Mouse (Mus musculus) embryonic stem cell, embryonic (primary cell): ENCODE measurements around the gene Col27a1.

ENCODE experiments used
- CTCF ChIA-PET, 4 experiments: fragments of 300-600 bp in 2 of 4; fragments of 350-600 bp in 2 of 4; sonication (Branson Sonifier 250); formaldehyde crosslinking; loops; one replicate each; lab custom pipeline; 2022; ENCODE audit warnings: inconsistent platforms in 2 of 4; lab: Charles Lee
- POLR2A ChIA-PET, 4 experiments: fragments of 300-600 bp in 2 of 4; fragments of 350-600 bp in 2 of 4; sonication (Branson Sonifier 250); formaldehyde crosslinking; loops; one replicate each; lab custom pipeline; 2022; ENCODE audit warnings: antibody characterized with exemption in 4 of 4, inconsistent platforms in 1 of 4; lab: Charles Lee

Col27a1 gene

DNA sequence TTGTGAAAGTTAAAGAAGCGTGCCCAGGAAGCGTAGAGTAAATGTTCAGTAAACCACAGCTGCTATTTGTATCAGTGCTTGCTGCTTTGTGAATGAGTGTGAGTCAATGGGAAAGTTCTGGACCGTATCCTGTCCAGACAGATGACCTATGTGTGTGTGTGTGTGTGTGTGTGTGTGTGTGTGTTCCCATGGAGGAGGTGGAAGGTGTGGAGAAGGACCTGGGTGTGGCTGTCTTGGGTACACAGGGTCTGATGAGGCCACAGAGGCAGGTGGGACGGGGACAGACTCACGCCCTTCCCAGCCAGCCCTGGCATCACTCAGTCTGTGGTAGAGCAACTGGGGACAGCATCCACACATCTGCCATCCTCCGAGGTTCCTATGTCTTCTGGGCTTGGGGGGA lies 3.7 kb downstream of the Col27a1 start:
- ChIA-PET POLR2A (interaction anchor here in 2 of 4 experiments (0.6 to 1.1 kb wide), 2 partner anchors 328 to 444 kb away, joined by 4 to 5 read pairs; no protein-coding TSS in a partner anchor), CTCF (interaction anchor here in 2 of 4 experiments (0.6 kb wide), 2 partner anchors 61 to 207 kb away, joined by 5 to 6 read pairs; no protein-coding TSS in a partner anchor)

DNA sequence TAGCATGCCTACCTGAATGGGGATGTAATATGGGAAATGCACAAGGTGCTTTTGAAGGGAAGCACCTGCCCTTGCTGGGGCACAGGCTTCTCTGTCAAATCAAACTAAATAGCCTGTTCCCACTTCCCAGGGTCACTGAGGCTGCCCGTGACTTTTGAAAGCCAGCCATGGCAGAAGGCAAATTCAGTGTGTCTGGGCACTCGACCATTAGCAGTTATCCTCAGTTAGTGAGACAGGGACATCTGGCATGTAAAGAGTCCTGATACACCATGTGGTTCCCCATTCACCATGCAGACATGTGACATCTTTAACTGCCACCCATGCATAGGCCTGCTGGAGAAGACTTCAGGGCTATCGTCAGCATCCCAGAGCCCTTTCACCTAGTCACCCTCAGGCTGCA lies 5.3 kb downstream of the Col27a1 start:
- ChIA-PET CTCF (no interaction called here), POLR2A (no interaction called here)

DNA sequence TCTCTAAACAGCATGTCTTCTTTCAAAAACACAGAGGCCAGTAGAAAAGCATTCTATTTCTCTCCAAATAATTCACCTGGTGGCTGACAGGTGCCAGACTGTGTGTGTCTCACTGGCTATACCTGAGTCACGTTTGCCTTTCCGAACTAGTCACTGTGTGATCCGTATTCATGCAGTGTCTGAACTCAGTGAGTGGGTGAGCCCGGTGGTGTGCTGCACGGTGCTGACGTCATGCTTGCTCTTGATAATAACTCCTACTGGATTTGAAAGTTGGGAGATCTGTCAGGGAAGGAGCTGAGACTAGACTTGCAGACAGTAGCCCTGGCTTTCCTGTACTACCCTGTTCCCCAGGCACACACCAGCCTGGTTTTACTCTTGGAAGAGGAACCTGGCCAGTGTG lies 5.8 kb downstream of the Col27a1 start:
- CTCF ChIA-PET, result interaction anchor here in 1 of 4 experiments (1.3 kb wide), 1 partner anchor 88 kb away, joined by 3 read pairs; no protein-coding TSS in a partner anchor
- POLR2A ChIA-PET, result no interaction called here

DNA sequence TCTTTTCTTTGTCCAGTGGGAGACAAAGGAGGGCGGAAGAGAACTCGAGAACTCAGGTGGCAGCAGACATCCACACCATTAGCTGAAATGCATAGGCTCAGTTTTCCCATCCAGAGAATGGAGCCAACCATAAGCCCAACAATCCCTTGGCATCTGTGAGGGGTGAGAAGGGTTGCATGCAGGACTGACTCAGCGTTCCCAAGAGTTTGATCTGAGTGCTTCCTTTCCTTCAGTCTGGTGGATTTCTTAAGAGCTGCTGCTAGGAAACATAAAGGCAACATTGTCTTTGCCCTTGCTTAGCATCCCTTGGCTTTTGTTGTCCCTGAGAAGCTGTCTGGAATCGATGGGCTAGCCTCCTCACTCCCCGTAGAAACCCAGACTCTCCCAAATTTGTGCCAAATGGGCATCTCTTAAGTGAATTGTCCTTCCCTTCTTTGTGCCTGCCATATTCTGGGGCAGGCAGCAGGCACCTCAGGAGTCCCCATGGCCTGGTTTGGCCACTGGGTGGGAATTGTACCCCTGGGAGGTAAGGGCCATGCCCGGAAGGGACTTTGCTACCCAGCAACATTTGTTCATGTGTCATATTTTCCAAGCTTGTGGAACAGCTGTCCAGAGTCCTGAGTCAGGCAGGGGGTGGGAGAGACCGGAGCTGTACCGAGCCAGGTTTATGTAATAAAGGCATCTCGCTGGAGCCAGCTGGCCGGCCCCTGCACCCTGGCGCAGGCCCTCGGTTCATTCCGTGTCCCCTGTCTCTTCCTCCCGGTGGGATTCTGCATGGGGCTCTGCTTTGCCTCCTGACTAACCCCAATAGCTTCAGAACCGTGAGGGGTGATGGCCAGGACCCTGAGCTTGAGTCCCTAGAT lies 7.5 kb downstream of the Col27a1 start:
- ChIA-PET POLR2A (interaction anchor here in 1 of 4 experiments (0.7 to 1.1 kb wide), 3 partner anchors 15 to 90 kb away, joined by 3 read pairs; no protein-coding TSS in a partner anchor), CTCF (interaction anchor here in 1 of 4 experiments (1.3 kb wide), 1 partner anchor 86 kb away, joined by 3 read pairs; no protein-coding TSS in a partner anchor)

DNA sequence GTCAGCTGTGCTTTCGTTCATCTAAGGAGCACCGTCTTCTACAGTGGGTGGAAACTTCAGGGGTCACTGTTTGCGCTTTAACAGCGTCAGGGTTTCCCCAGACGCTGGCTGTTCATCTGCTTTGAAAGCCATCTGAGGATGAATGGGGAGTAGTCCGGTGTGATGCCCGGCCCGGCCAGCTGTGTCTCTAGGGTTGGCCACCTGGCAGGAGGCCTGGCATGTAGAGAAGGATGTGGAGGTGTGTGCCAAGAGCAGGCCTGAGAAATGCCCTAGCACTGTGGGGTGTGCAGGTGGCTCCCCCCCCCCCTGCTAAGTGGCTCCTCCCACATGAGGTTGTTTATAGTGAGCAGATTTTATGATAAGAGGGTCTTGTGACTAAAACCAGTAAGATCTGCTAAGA lies 8.4 kb downstream of the Col27a1 start:
- ChIA-PET POLR2A (interaction anchor here in 1 of 4 experiments (1.1 kb wide), 1 partner anchor 14 kb away, joined by 3 read pairs; no protein-coding TSS in a partner anchor), CTCF (no interaction called here)

DNA sequence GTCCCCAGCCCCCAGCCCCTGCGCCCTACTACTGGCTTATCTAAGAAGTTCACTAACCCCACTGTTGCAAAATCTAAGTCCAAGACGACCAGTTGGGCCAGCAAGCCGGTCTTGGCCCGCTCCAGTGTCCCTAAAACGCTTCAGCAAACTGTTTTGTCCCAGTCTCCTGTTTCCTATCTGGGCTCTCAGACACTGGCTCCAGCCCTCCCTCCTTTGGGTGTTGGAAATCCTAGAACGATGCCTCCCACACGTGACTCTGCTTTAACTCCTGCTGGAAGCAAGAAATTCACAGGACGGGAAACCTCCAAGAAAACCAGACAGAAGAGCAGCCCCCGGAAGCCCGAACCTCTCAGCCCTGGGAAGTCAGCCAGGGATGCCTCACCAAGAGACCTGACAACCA lies 11.6 kb downstream of the Col27a1 start:
- ChIA-PET POLR2A (interaction anchor here in 1 of 4 experiments (1.1 kb wide), 1 partner anchor 9 kb away, joined by 3 read pairs; no protein-coding TSS in a partner anchor), CTCF (interaction anchor here in 1 of 4 experiments (2.6 kb wide), 1 partner anchor 9 kb away, joined by 10 read pairs; no protein-coding TSS in a partner anchor)

DNA sequence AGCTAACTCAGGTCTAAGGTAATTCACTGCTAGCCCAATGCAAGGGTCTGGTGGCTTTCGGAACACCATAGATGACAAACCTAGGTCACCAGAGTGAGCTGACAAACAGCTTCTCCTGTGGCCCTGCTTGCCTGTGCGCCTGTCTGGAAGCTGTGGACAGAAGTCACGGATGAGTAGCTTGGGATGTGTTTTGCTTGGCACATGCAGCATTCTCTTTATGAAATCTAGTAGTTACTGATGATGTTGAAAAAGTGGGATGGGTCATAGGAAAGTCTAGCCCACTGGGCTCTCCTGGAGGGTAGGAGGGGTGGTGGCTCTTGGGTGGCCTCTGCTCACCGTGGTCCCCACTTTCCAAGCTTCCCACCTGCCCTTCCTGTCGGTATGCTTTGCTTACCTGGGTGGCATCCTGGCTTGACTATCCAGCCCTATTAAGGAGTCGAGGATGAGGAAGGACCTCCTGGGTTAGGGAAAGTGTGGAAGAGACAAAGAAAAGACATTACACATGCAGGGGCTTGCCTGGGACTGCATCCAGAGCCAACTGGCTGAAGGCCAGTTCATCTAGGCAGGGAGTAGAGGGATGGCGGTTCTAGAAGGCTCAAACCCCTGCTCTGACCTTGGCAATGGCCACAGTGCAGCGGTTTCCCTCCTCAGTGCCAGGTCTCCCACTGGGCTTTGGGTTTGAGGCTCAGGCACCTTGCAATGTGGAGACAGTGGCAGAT lies 12.5 kb downstream of the Col27a1 start:
- ChIA-PET POLR2A (no interaction called here), CTCF (interaction anchor here in 2 of 4 experiments (0.6 to 2.6 kb wide), 3 partner anchors 10 to 272 kb away, joined by 4 to 10 read pairs (median 7); no protein-coding TSS in a partner anchor)

DNA sequence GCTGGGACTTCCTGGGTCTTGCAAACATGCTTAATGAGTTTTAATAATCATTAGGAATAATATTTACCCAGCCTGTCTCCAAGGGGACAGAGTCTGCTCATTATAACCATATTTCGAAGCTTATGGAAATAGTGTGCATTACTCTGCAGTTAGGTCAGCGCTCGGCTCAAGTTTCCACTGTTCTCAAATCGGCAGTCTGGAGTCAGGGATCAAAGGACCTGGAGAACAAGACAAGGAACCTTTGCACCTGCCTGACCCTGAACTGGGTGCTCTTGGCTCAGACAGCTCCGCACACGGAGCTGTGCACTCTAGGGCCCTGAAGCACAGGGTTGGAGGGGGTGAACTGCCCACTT lies 13.1 kb downstream of the Col27a1 start:
- POLR2A ChIA-PET, result no interaction called here

DNA sequence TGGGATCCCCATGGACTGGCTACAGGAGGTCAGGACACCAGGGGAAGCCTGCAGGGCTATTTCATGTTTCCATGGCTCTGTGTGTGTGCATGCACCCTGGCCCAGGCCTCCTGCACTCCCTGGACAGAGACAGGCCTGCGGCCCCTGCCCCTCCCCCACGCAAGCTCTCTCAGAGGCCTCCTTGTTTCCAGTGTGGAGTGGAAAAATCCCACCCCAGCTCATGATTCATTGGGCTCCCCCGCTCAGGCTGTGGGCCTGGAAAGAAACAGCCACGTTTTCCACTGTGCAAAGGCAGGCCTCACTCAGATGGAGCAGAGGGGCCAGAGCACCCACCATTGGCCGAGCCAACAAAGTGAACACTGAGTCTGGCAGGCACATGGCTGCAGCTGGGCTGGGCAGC lies 15.1 kb downstream of the Col27a1 start:
- ChIA-PET POLR2A (interaction anchor here in 1 of 4 experiments (1.5 kb wide), 1 partner anchor 15 kb away, joined by 3 read pairs; the partner anchor contains the start of gene Col27a1), CTCF (interaction anchor here in 1 of 4 experiments (1.6 kb wide), 1 partner anchor 13 kb away, joined by 5 read pairs; no protein-coding TSS in a partner anchor)

More for the DNA sequence above, 13.1 kb downstream of the Col27a1 start:
- CTCF ChIA-PET, result interaction anchor here in 2 of 4 experiments (1.7 to 2.6 kb wide), 2 partner anchors 11 kb away, joined by 7 to 10 read pairs; no protein-coding TSS in a partner anchor

DNA sequence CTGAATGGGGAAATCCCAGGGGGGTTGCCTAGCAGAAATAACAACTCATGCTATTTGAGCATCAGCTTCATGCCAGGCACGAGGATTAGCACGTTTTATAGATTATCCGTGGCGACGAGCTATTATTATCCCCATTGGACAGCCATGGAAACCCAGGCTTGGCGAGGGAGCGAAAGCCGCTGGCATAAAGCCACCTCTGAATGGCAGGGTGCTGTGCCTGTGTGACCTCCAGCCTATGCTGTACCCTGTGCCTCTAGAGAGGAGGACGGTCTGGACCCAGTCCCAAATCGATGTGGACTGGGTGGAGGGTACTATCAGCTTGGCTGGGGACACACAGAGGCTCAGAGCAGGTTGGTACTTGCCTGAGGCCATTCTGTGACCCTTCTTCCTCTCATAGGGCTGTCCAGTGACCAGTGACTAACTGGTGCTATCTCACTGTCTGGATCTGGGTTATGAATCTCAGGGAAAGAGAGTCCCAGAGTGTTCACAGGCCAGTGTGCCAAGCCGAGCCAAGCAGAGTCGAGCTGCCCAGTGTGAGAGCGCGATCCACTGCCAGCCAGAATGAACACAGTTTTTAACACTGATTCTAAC lies 16.3 kb downstream of the Col27a1 start:
- CTCF ChIA-PET, result interaction anchor here in 1 of 4 experiments (0.6 to 1.6 kb wide), 2 partner anchors 14 to 449 kb away, joined by 4 to 5 read pairs; no protein-coding TSS in a partner anchor

DNA sequence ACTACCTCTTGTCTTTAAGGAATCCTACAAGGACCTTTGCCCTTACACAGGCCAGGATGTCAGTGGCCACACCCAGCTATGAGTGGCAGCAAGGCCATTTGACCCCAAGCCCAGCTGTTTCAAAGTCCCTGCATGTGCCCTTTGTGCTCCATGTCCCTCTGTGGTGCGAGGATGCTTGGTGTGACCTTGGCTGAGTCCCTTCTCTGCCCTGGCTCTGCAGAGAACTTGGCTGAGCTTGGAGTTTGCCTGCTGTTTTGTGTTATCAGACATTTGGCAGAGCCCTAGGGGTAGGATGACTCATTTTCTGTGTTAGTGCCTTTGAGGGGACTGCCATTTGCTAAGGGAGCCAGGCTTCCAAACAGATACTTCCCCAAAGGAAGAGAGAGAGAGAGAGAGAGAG lies 17.3 kb downstream of the Col27a1 start:
- POLR2A ChIA-PET, result interaction anchor here in 1 of 4 experiments (0.5 to 0.7 kb wide), 2 partner anchors 174 to 427 kb away, joined by 3 to 7 read pairs; no protein-coding TSS in a partner anchor
- CTCF ChIA-PET, result no interaction called here

More for the DNA sequence above, 16.3 kb downstream of the Col27a1 start:
- POLR2A ChIA-PET, result interaction anchor here in 1 of 4 experiments (1.4 kb wide), 1 partner anchor 14 kb away, joined by 4 read pairs; no protein-coding TSS in a partner anchor

DNA sequence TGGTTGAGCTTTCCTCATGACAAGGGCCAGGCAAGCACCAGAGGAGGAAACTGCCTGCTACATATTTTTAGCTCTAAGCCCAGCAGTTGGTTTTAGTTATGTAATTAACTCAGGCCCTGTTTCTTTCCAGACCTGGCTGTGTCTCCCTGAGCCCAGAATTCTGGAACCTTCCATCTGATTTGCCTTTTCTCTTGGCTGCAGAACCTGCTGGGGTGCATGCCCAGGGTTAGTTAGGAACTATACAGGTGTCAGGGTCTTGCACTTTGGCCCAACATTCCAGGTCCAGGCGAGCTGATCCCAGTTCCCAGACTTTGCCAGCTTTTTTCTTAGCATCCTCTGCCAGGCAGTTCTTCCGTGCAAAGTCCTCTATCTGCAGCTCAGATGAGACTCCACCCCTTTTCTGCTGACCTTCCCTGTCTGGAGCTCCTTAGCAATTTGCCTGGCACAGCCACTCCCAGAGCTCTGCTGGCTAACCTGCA lies 18.8 kb downstream of the Col27a1 start:
- CTCF ChIA-PET, result interaction anchor here in 2 of 4 experiments (1.0 to 1.4 kb wide), 2 partner anchors 17 kb away, joined by 3 read pairs; no protein-coding TSS in a partner anchor
- POLR2A ChIA-PET, result no interaction called here

DNA sequence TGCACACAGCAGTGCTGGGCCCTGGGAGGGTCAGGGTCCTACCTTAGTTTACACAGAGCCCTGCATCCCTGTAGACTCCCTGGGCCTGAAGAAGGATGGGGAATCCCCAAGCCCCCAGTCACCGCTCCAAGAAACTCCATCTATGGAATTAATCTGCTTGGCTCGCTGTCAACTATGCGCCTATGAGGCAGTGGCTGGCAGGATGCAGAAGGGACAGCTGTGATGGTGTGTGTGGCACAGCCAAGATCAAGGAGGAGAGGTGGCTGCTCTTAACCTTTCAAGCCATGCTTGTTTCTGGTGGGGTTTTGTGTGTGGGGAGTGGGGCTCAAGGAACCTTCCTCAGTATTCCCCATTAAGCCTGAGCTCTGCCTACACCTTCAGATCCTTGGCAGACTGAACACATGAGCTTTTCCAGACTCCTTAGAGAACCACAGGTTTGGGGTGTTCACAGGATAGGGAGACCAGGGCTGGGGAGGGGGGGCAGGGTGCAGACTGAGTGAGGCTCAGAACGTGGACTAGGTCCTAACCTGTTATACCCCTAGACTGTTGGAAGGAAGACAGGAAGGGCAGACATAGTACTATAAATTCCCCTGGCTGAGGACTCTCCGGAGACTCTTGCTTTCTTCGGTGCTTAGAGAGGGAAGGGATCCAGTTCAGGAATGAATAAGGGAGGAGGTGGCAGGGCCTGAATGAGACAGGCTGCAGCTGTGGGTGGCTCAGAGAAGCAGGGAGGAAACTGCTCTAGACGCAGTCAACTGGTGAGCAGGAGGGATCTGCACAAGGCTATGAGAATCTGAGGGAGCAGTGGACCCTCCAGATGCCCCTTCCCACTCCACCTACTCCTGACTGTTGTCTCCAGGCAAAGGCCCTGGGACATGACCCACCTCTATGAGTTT lies 20.0 kb downstream of the Col27a1 start:
- ChIA-PET CTCF (interaction anchor here in 1 of 4 experiments (1.4 kb wide), 1 partner anchor 18 kb away, joined by 3 read pairs; no protein-coding TSS in a partner anchor), POLR2A (no interaction called here)

DNA sequence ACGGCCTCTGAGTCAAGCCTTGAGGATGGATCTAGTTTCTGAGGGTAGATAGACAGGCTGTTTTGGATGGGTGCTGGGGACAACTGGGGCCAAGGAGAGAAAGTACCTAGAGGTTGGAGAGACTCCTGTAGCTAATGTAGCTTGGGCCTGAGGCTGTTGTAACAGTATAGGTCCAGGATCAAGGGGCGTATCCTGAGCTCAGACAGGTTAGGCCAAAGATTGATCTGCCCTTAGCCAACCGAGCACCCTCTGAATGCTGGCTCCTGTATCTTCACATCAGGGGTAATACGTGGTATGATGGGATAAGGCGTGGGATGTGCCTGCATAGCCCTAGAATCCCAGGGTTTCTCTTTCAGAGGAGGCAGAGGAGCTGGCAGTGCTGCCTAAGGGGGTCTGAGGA lies 21.0 kb downstream of the Col27a1 start:
- POLR2A ChIA-PET, result no interaction called here
- CTCF ChIA-PET, result interaction anchor here in 2 of 4 experiments (0.6 to 0.9 kb wide), 2 partner anchors 19 to 24 kb away, joined by 4 to 10 read pairs; no protein-coding TSS in a partner anchor

DNA sequence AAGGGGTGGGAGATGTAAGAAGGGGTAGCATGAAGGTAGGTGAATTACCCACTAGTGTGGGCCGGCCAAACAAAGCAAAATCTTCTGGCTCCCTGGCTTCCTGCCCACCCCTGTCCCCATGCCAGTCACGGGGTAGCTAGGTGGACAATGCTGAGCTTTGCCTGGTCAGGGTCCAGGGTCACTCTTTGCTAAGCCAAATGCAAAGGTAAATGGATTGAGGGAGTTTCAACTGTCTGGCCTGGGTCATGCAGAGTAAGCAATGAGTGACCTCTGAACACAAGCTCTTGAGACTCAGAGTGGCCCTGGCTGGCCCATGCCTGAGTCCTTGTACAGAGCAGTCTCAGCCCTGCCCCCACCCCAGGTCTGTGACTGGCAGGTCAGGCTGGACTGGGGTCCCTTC lies 22.4 kb downstream of the Col27a1 start:
- ChIA-PET CTCF (interaction anchor here in 2 of 4 experiments (0.7 to 1.2 kb wide), 2 partner anchors 71 to 1155 kb away, joined by 3 to 4 read pairs; no protein-coding TSS in a partner anchor), POLR2A (interaction anchor here in 1 of 4 experiments (1.5 kb wide), 1 partner anchor 15 kb away, joined by 3 read pairs; no protein-coding TSS in a partner anchor)

DNA sequence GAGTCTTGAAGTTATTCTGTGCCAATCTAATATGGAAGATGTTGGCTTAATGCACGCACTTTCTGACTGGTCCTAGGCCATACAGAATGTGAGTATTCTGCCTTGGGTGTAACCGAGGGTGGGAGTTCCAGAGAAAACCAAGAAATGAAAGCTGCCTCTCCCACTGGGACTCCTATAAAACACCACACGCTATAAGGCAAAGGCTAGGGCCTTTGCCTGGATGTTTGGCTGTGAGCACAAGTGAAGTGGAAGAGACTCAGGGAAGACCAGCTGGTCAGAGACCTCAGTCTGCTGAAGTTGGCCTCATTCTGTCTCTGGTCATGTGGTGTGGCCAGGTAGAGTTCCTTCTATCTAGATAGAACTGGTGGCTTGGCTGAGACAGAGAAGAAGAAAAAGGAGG lies 23.4 kb downstream of the Col27a1 start:
- CTCF ChIA-PET, result no interaction called here
- POLR2A ChIA-PET, result interaction anchor here in 1 of 4 experiments (1.5 kb wide), 1 partner anchor 16 kb away, joined by 3 read pairs; no protein-coding TSS in a partner anchor
